ENCODE assay signal across 12 mouse cellular contexts in the genomic region with DNA sequence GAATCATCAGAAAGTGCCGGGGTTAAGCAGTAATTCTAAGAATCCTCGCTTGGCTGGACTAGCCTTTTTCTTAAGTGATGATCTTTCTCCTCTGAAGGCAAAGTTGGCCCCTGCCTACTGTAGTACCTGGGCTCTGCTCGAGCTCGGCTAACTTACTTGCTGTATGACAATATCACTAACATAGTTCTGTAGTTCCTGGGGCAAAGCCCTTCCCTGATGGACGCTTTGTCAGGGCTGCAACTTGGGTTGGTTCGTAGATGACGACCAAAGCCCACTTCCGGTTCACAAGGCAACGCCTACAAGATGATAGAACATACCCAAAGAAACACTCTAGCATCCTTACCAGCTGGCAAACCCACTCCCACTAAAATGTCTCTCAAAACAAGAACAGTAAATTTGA. TPM values are rescaled to one million over a fixed set of nuclear protein-coding genes. Genes with fewer than 3 reads are reported as not detected.
DNase-seq lines count a peak whose midpoint lies in the region; ATAC-seq lines count a peak whose summit lies in the region.
"Had no signal": no experiment of that assay in that cellular context is flagged by ENCODE, and none has a peak within 500 bp of the region (broad histone marks: within the 10 kb centered on the region; RNA-seq: fewer than 3 reads in every experiment).

No protein-coding gene starts in this region.

- no peaks in the 10 kb centered on the region for H3K9me3 ChIP-seq in heart, embryonic 13.5 days
- H3K9me3 ChIP-seq in liver, embryonic 11.5 days (ENCODE audit: control insufficient read depth, low read length): no peaks in the 10 kb centered on the region; the same call in 1 of the 2 replicates
- no peaks in the 10 kb centered on the region for H3K9me3 ChIP-seq in stomach, embryonic 16.5 days (replicated peaks; ENCODE audit: control insufficient read depth, low read length)

- peaks cover 46% of the 10 kb centered on the region for H3K36me3 ChIP-seq in heart, embryonic 13.5 days
- no peaks in the 10 kb centered on the region; the same call in 1 of the 2 replicates for H3K36me3 ChIP-seq in liver, embryonic 11.5 days (ENCODE audit: control insufficient read depth, insufficient read depth, low read length)
- no peaks in the 10 kb centered on the region for H3K36me3 ChIP-seq in stomach, embryonic 16.5 days (ENCODE audit: control insufficient read depth, insufficient read depth, low read length)

- H3K4me2 ChIP-seq in heart, embryonic 13.5 days: no peak overlapping the region
- H3K4me2 ChIP-seq in liver, embryonic 11.5 days: no peak overlapping the region; the same call in 1 of the 2 replicates
- no peak overlapping the region for H3K4me2 ChIP-seq in stomach, embryonic 16.5 days (ENCODE audit: low read depth, low read length)

- DNase-seq in heart, adult 8-10 months (ENCODE audit: low spot score): no peak
- no peak for DNase-seq in liver, embryonic 11.5 days (ENCODE audit: low spot score)
- no peak for DNase-seq in liver
- DNase-seq in B cell, adult 2 months: no peak
- DNase-seq in gastrocnemius, postnatal 10 days: no peak
- DNase-seq: cerebellum, adult 9-10 months had no signal

- no peaks in the 10 kb centered on the region for H3K27me3 ChIP-seq in heart, embryonic 13.5 days (replicated peaks)
- H3K27me3 ChIP-seq in liver, embryonic 11.5 days (replicated peaks; ENCODE audit: control insufficient read depth, insufficient read depth, low read length): no peaks in the 10 kb centered on the region
- H3K27me3 ChIP-seq in stomach, embryonic 16.5 days (ENCODE audit: control insufficient read depth, insufficient read depth, low read length): no peaks in the 10 kb centered on the region

- H3K4me3 ChIP-seq in heart, embryonic 13.5 days: no peak overlapping the region
- H3K4me3 ChIP-seq in liver, embryonic 11.5 days (ENCODE audit: low read depth, low read length): no peak overlapping the region
- no peak overlapping the region for H3K4me3 ChIP-seq in brown adipose tissue, adult 24 weeks (ENCODE audit: insufficient read depth, low read depth, low read length)
- no peak overlapping the region for H3K4me3 ChIP-seq in stomach, embryonic 16.5 days (replicated peaks; ENCODE audit: low read length)
- H3K4me3 ChIP-seq: erythroblast, embryonic 14.5 days had no signal

- ATAC-seq in heart, embryonic 13.5 days (ENCODE audit: extremely low read depth, insufficient number of reproducible peaks, low FRiP score, low TSS enrichment): no peak
- ATAC-seq in liver, embryonic 11.5 days (replicated peaks; ENCODE audit: low FRiP score): no peak
- no peak for ATAC-seq in stomach, embryonic 16.5 days (ENCODE audit: insufficient read depth, low FRiP score)
- ATAC-seq: midbrain, embryonic 16.5 days had no signal

- H3K9ac ChIP-seq in heart, embryonic 13.5 days: peak overlapping the region; percentile 72
- no peak overlapping the region; the same call in 1 of the 2 replicates for H3K9ac ChIP-seq in liver, embryonic 11.5 days (ENCODE audit: low read depth, low read length)
- H3K9ac ChIP-seq in stomach, embryonic 16.5 days (ENCODE audit: low read length): no peak overlapping the region
- H3K9ac ChIP-seq: lung, embryonic 14.5 days had no signal

- WGBS in heart, embryonic 13.5 days: 76% methylated on average over 9 of the region's 9 CpGs
- 84% methylated on average over 9 of the region's 9 CpGs for WGBS in liver, embryonic 11.5 days
- WGBS in stomach, embryonic 16.5 days: 87% methylated on average over 9 of the region's 9 CpGs

- H3K27ac ChIP-seq in heart, embryonic 13.5 days (replicated peaks): peak overlapping the region; percentile 91
- H3K27ac ChIP-seq in liver, embryonic 11.5 days (ENCODE audit: low read depth, low read length): peak overlapping the region; percentile 80
- H3K27ac ChIP-seq in brown adipose tissue, adult 24 weeks (replicated peaks; ENCODE audit: low read depth, low read length): peak overlapping the region; percentile 89
- peak overlapping the region; percentile 73; the same call in 1 of the 2 replicates for H3K27ac ChIP-seq in stomach, embryonic 16.5 days (ENCODE audit: low read length)

- peaks cover 53% of the 10 kb centered on the region for H3K4me1 ChIP-seq in heart, embryonic 13.5 days
- peaks cover 12% of the 10 kb centered on the region for H3K4me1 ChIP-seq in liver, embryonic 11.5 days (replicated peaks; ENCODE audit: control insufficient read depth, insufficient read depth, low read length)
- peaks cover 29% of the 10 kb centered on the region for H3K4me1 ChIP-seq in brown adipose tissue, adult 24 weeks (ENCODE audit: control insufficient read depth, insufficient read depth, insufficient read length, low read length)
- H3K4me1 ChIP-seq in stomach, embryonic 16.5 days (ENCODE audit: control insufficient read depth, insufficient read depth, low read length): peaks cover 12% of the 10 kb centered on the region

RNA-seq across cellular contexts. Expression of a gene that starts 47.7 kb away (rescaled TPM):
- 27.1 and 31.3 TPM in 2 replicates for polyA plus RNA-seq in heart, embryonic 13.5 days (2015; fragmentation: Nextera tagmentation; extraction: Ambion mirVana)
- 10 to 100 TPM; 38.8 to 42.4 (median 40.8) TPM for total RNA-seq in heart, adult 8-10 months (2022)
- 10.0 and 10.1 TPM in 2 replicates for polyA plus RNA-seq in liver, embryonic 11.5 days (2014; fragmentation: Nextera tagmentation; extraction: Ambion mirVana)
- 16.8 and 18.7 TPM in 2 replicates for polyA plus RNA-seq in brown adipose tissue, adult 24 weeks (2012; ENCODE audit: insufficient read depth, insufficient read length, missing spikeins)
- polyA plus RNA-seq in stomach, embryonic 16.5 days (2015; fragmentation: Nextera tagmentation; extraction: Ambion mirVana): 19.4 and 21.2 TPM in 2 replicates
- total RNA-seq in gastrocnemius, postnatal 10 days (2021): 10 to 100 TPM; 13.8 to 17.9 TPM
